Mouse (Mus musculus) lung, embryonic 14.5 days (tissue): ENCODE results near the gene 2410002F23Rik. TPM values are rescaled to one million over a fixed set of nuclear protein-coding genes. Genes with fewer than 3 reads are reported as not detected.

ENCODE experiments used
- ATAC-seq: fragments of 200-750 bp; cut with Nextera tagmentation; 2 replicates; pipeline ENCODE4 v1.8.0; 2017; ENCODE audit warnings: mild to moderate bottlenecking, moderate TSS enrichment, moderate library complexity; ENCODE audit not compliant: insufficient read depth
- DNase-seq: peaks from one replicate; pipeline ENCODE4 v3.0.0-alpha.2; 2015
- H3K27ac ChIP-seq: fragments of 300-500 bp; sonication (generic); 2 replicates; pipeline ENCODE4 v1.5.1; 2014; ENCODE audit warnings: low read depth, mild to moderate bottlenecking, moderate library complexity
- H3K27me3 ChIP-seq: fragments of 300-500 bp; sonication (generic); 2 replicates; pipeline ENCODE4 v1.6.1; 2014; ENCODE audit warnings: low read length, control low read depth; ENCODE audit not compliant: insufficient read depth
- H3K36me3 ChIP-seq: fragments of 300-500 bp; sonication (generic); 2 replicates; pipeline ENCODE4 v1.6.1; 2014; ENCODE audit warnings: control low read depth; ENCODE audit not compliant: insufficient read depth
- H3K4me1 ChIP-seq: fragments of 300-500 bp; sonication (generic); 2 replicates; pipeline ENCODE4 v1.6.1; 2014; ENCODE audit warnings: antibody characterized with exemption, control low read depth; ENCODE audit not compliant: insufficient read depth
- H3K4me2 ChIP-seq: fragments of 300-500 bp; sonication (generic); 2 replicates; pipeline ENCODE4 v1.6.1; 2014; ENCODE audit warnings: mild to moderate bottlenecking
- H3K4me3 ChIP-seq: fragments of 300-500 bp; sonication (generic); 2 replicates; pipeline ENCODE4 v1.5.1; 2014; ENCODE audit warnings: low read depth, low read length
- H3K9ac ChIP-seq: fragments of 300-500 bp; sonication (generic); 2 replicates; pipeline ENCODE4 v1.6.1; 2014
- H3K9me3 ChIP-seq: fragments of 300-500 bp; sonication (generic); 2 replicates; pipeline ENCODE4 v1.6.1; 2016; ENCODE audit warnings: low read depth, low read length, control low read depth
- CTCF ChIP-seq: IDR thresholded peaks from 2 replicates; pipeline ENCODE4 v1.5.1; 2016; ENCODE audit warnings: antibody characterized with exemption, low read depth
- WGBS: fragments of 180-500 bp; shearing (Covaris S2); extraction: QIAGEN DNeasy Blood & Tissue Kit; methylation state at CpG from one replicate; pipeline ENCODE4 v1.1.7; 2014; 5-methylcytosine and 5-hydroxymethylcytosine counted together
- polyA plus RNA-seq: library from polyadenylated mRNA; unstranded; fragments of >200 nt; fragmentation: Nextera tagmentation; extraction: Ambion mirVana; gene quantifications from 2 replicates; pipeline ENCODE4 v1.2.1, GENCODE M21; 2014

2410002F23Rik gene
- polyA plus RNA-seq, 1 experiment from 2014 or later, result 146 TPM

GRCm38 (mm10) chr7:44275546-44275945 lies 29.0 kb downstream of the 2410002F23Rik start:
- no peaks in the 10 kb centered on the region for H3K4me1 ChIP-seq
- 0 out of 2 replicates have a peak, but pooled peaks cover 11% of the 10 kb centered on the region for H3K27me3 ChIP-seq
- no peak overlapping the region for H3K9ac ChIP-seq
- DNase-seq, result no peak
- H3K36me3 ChIP-seq, result no peaks in the 10 kb centered on the region
- TF ChIP-seq CTCF, result 0 out of 2 replicates have a peak, but pooled peaks have one; percentile 7
- 69% methylated on average over 3 of the region's 3 CpGs for WGBS
- no peak overlapping the region for H3K4me2 ChIP-seq
- H3K9me3 ChIP-seq, result no peaks in the 10 kb centered on the region
- ATAC-seq, result no peak
- H3K4me3 ChIP-seq, result no peak overlapping the region
- H3K27ac ChIP-seq, result no peak overlapping the region

GRCm38 (mm10) chr7:44276461-44277249 lies 30.1 kb downstream of the 2410002F23Rik start:
- no peaks in the 10 kb centered on the region for H3K4me1 ChIP-seq
- H3K4me2 ChIP-seq, result no peak overlapping the region
- H3K27ac ChIP-seq, result no peak overlapping the region
- no peak for DNase-seq
- 59% methylated on average over 10 of the region's 10 CpGs for WGBS
- no peaks in the 10 kb centered on the region for H3K9me3 ChIP-seq
- TF ChIP-seq CTCF, result no peak
- no peak overlapping the region for H3K4me3 ChIP-seq
- H3K36me3 ChIP-seq, result no peaks in the 10 kb centered on the region
- 0 out of 2 replicates have a peak, but pooled peaks cover 11% of the 10 kb centered on the region for H3K27me3 ChIP-seq
- no peak for ATAC-seq
- H3K9ac ChIP-seq, result no peak overlapping the region

GRCm38 (mm10) chr7:44277250-44277622 lies 30.7 kb downstream of the 2410002F23Rik start:
- ATAC-seq, result no peak
- peak; percentile 53 for TF ChIP-seq CTCF
- no peak overlapping the region for H3K27ac ChIP-seq
- H3K4me1 ChIP-seq, result no peaks in the 10 kb centered on the region
- DNase-seq, result peak; percentile 46
- 0 out of 2 replicates have a peak, but pooled peaks cover 11% of the 10 kb centered on the region for H3K27me3 ChIP-seq
- WGBS, result 43% methylated on average over 2 of the region's 2 CpGs
- no peak overlapping the region for H3K4me2 ChIP-seq
- no peaks in the 10 kb centered on the region for H3K9me3 ChIP-seq
- H3K36me3 ChIP-seq, result no peaks in the 10 kb centered on the region
- H3K9ac ChIP-seq, result no peak overlapping the region
- no peak overlapping the region for H3K4me3 ChIP-seq

GRCm38 (mm10) chr7:44280959-44281358 lies 34.4 kb downstream of the 2410002F23Rik start:
- Histone ChIP-seq H3K9ac (no peak overlapping the region), H3K27ac (no peak overlapping the region), H3K36me3 (no peaks in the 10 kb centered on the region), H3K9me3 (no peaks in the 10 kb centered on the region), H3K27me3 (no peaks in the 10 kb centered on the region), H3K4me2 (no peak overlapping the region), H3K4me1 (no peaks in the 10 kb centered on the region), H3K4me3 (no peak overlapping the region)
- WGBS, result 58% methylated on average over 1 of the region's 1 CpGs
- DNase-seq (no peak), ATAC-seq (no peak)
- TF ChIP-seq CTCF, result no peak

- no peak overlapping the region for H3K4me2 ChIP-seq
- TF ChIP-seq CTCF, result no peak
- H3K9ac ChIP-seq, result no peak overlapping the region
- H3K27me3 ChIP-seq, result no peaks in the 10 kb centered on the region
- DNase-seq, result no peak
- H3K27ac ChIP-seq, result no peak overlapping the region
- no peaks in the 10 kb centered on the region for H3K36me3 ChIP-seq
- no peak overlapping the region for H3K4me3 ChIP-seq
- whole genome bisulfite sequencing, result 64% methylated on average over 7 of the region's 7 CpGs
- no peak for ATAC-seq
- H3K9me3 ChIP-seq, result no peaks in the 10 kb centered on the region
- H3K4me1 ChIP-seq, result no peaks in the 10 kb centered on the region
These were observed 35.1 kb downstream of the 2410002F23Rik start for GRCm38 (mm10) chr7:44281586-44281985.

GRCm38 (mm10) chr7:44287760-44288159 lies 41.2 kb downstream of the 2410002F23Rik start:
- no peak for DNase-seq
- WGBS, result 47% methylated on average over 7 of the region's 7 CpGs
- no peak for ATAC-seq
- no peaks in the 10 kb centered on the region for H3K9me3 ChIP-seq
- no peaks in the 10 kb centered on the region for H3K36me3 ChIP-seq
- H3K9ac ChIP-seq, result no peak overlapping the region
- no peaks in the 10 kb centered on the region for H3K4me1 ChIP-seq
- no peak for TF ChIP-seq CTCF
- no peaks in the 10 kb centered on the region for H3K27me3 ChIP-seq
- H3K4me2 ChIP-seq, result no peak overlapping the region
- H3K4me3 ChIP-seq, result no peak overlapping the region
- H3K27ac ChIP-seq, result no peak overlapping the region

- no peak overlapping the region for H3K9ac ChIP-seq
- no peak overlapping the region for H3K4me3 ChIP-seq
- no peaks in the 10 kb centered on the region for H3K9me3 ChIP-seq
- TF ChIP-seq CTCF, result no peak
- no peaks in the 10 kb centered on the region for H3K36me3 ChIP-seq
- H3K27me3 ChIP-seq, result no peaks in the 10 kb centered on the region
- H3K4me1 ChIP-seq, result no peaks in the 10 kb centered on the region
- DNase-seq (no peak), ATAC-seq (no peak)
- H3K27ac ChIP-seq, result no peak overlapping the region
- WGBS, result 77% methylated on average over 4 of the region's 4 CpGs
- H3K4me2 ChIP-seq, result no peak overlapping the region
These were observed 44.5 kb downstream of the 2410002F23Rik start for GRCm38 (mm10) chr7:44290986-44291385.
